Mouse (Mus musculus): ENCODE data around the gene Rapgef6. TPM values are rescaled to one million over a fixed set of nuclear protein-coding genes. Genes with fewer than 3 reads are reported as not detected.

Rapgef6 gene
- polyA plus RNA-seq, 1 experiment from 2014 or later, result 40.6 TPM

DNA sequence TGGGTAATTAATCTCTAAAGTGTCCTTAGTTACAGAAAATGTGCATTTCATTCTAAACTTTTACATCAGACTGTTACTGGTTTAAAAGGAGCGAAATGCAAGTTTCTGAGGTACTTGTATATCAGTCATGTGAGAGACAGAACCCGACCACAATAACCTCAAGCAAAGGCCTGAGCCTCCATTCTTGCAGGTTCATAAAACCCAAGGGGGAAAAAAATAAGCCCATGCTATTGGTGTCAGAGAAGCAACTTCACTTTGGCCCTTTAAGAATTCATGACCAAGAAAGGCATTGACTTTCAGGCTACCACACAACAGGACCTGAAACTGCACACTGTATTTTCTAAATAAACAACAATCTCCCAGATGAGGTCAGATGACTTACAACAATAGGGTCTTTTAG is 205.7 kb downstream of the Rapgef6 start:
- 72% methylated on average over 2 of the region's 2 CpGs for WGBS

DNA sequence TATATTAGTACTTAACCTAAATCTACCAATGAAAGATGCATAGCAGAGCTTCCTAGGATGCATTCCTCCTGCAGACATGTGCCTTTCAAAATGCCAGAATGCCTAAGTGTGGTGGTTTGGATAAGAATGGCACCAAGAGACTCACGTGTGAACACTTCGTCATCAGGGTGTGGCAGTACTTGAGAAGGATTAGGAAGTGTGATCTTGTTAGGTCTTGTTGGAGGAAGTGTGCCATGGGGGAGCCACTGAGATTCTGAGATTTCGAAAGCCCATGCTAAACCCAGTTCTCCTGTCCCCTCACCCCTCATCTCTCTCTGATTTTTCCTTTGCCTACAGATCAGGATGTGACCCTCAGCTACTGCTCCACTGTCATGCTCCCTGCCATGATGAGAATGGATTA is 206.7 kb downstream of the Rapgef6 start:
- H3K27me3 ChIP-seq (ENCODE audit: control insufficient read depth, insufficient read depth, low read length), result no peaks in the 10 kb centered on the region
- no peaks in the 10 kb centered on the region for H3K36me3 ChIP-seq (ENCODE audit: control insufficient read depth, insufficient read depth, low read length)
- H3K27ac ChIP-seq (ENCODE audit: low read depth, low read length), result no peak overlapping the region
- H3K9me3 ChIP-seq (ENCODE audit: control insufficient read depth, low read length), result no peaks in the 10 kb centered on the region
- no peaks in the 10 kb centered on the region for H3K4me1 ChIP-seq (ENCODE audit: control insufficient read depth, insufficient read depth, low read length)
- WGBS, result 98% methylated on average over 3 of the region's 3 CpGs
- no peak for ATAC-seq (ENCODE audit: low read depth)
- no peak overlapping the region for H3K9ac ChIP-seq (replicated peaks; ENCODE audit: low read depth, low read length)
- H3K4me2 ChIP-seq (ENCODE audit: low read depth, low read length), result no peak overlapping the region
- no peak overlapping the region for H3K4me3 ChIP-seq (ENCODE audit: low read depth, low read length)

More for the DNA sequence above, 205.7 kb downstream of the Rapgef6 start:
- no peak overlapping the region for H3K4me3 ChIP-seq (ENCODE audit: low read depth, low read length)
- no peak overlapping the region for H3K9ac ChIP-seq (replicated peaks; ENCODE audit: low read depth, low read length)
- no peaks in the 10 kb centered on the region for H3K9me3 ChIP-seq (ENCODE audit: control insufficient read depth, low read length)
- H3K27ac ChIP-seq (ENCODE audit: low read depth, low read length), result no peak overlapping the region
- ATAC-seq (ENCODE audit: low read depth), result no peak
- no peaks in the 10 kb centered on the region for H3K27me3 ChIP-seq (ENCODE audit: control insufficient read depth, insufficient read depth, low read length)
- H3K4me1 ChIP-seq (ENCODE audit: control insufficient read depth, insufficient read depth, low read length), result no peaks in the 10 kb centered on the region
- no peaks in the 10 kb centered on the region for H3K36me3 ChIP-seq (ENCODE audit: control insufficient read depth, insufficient read depth, low read length)
- H3K4me2 ChIP-seq (ENCODE audit: low read depth, low read length), result no peak overlapping the region

DNA sequence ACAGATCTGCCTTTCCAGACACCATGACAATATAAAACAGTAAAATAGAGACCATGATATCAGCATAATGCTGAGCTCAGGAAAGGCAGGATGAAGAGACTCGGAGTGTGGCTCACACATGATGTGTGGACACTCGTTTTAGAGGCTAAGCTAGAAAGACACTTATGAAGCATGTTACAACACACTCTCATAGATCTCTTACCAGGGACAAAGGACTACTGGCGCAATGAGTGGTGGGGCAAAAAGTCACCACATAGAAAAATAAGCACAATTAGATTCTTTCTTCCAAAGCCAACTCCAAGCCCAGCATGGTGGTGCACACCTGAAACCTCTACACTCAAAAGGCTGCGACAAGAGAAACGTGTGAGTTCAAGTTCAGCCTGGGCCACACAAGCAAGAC is 208.3 kb downstream of the Rapgef6 start:
- Histone ChIP-seq H3K9me3 (ENCODE audit: control insufficient read depth, low read length) (no peaks in the 10 kb centered on the region), H3K4me3 (ENCODE audit: low read depth, low read length) (no peak overlapping the region), H3K27ac (ENCODE audit: low read depth, low read length) (no peak overlapping the region), H3K4me1 (ENCODE audit: control insufficient read depth, insufficient read depth, low read length) (no peaks in the 10 kb centered on the region), H3K36me3 (ENCODE audit: control insufficient read depth, insufficient read depth, low read length) (peaks cover 4% of the 10 kb centered on the region; the same call in 1 of the 2 replicates), H3K27me3 (ENCODE audit: control insufficient read depth, insufficient read depth, low read length) (no peaks in the 10 kb centered on the region), H3K9ac (replicated peaks; ENCODE audit: low read depth, low read length) (no peak overlapping the region), H3K4me2 (ENCODE audit: low read depth, low read length) (no peak overlapping the region)
- ATAC-seq (ENCODE audit: low read depth), result no peak
- WGBS, result 93% methylated on average over 5 of the region's 5 CpGs

DNA sequence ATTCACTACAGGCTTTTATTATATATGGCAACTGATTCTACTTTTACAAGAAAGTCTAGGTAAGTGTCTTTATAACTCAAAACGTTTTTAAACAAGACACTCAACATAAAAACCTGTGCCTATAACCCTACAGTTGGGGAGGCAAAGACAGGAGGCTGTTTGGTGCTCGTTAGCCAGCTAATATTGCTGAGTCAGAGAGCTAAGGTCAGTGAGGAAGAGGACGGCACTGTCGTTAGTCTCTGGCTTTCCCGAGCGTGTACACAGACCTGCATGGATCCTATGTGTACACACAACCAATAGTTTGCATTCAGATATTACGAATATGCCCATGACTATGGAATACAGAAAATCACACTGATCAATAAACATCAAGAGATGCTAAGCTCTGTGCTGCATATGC is 208.7 kb downstream of the Rapgef6 start:
- no peak overlapping the region for H3K27ac ChIP-seq (ENCODE audit: low read depth, low read length)
- no peaks in the 10 kb centered on the region for H3K9me3 ChIP-seq (ENCODE audit: control insufficient read depth, low read length)

DNA sequence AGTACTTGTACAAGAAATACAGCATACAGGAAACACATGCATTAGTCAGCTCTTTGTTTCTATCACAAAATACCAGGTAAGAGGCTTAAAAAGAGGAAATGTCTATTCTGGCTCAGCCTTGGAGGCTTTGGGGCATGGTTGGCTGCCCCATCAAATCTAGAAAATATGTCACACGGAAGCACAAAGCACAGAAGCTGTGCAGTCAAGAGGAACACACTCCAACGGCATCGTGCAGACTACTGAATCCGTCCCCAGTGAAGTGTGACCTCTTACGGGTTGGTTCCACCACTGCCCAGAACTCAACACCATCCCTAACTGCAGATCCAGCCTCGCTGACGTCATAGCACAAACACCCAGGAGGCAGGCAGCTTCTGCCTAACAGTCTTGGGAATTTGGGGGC is 210.9 kb downstream of the Rapgef6 start:
- Histone ChIP-seq H3K4me3 (ENCODE audit: low read depth, low read length) (no peak overlapping the region), H3K4me1 (ENCODE audit: control insufficient read depth, insufficient read depth, low read length) (no peaks in the 10 kb centered on the region), H3K9ac (replicated peaks; ENCODE audit: low read depth, low read length) (no peak overlapping the region), H3K9me3 (ENCODE audit: control insufficient read depth, low read length) (no peaks in the 10 kb centered on the region), H3K4me2 (ENCODE audit: low read depth, low read length) (no peak overlapping the region), H3K36me3 (ENCODE audit: control insufficient read depth, insufficient read depth, low read length) (peaks cover 4% of the 10 kb centered on the region; the same call in 1 of the 2 replicates), H3K27me3 (ENCODE audit: control insufficient read depth, insufficient read depth, low read length) (no peaks in the 10 kb centered on the region), H3K27ac (ENCODE audit: low read depth, low read length) (no peak overlapping the region)
- WGBS, result 71% methylated on average over 7 of the region's 7 CpGs
- no peak for ATAC-seq (ENCODE audit: low read depth)

More for the DNA sequence above, 208.7 kb downstream of the Rapgef6 start:
- H3K27me3 ChIP-seq (ENCODE audit: control insufficient read depth, insufficient read depth, low read length), result no peaks in the 10 kb centered on the region
- ATAC-seq (ENCODE audit: low read depth), result no peak
- H3K4me3 ChIP-seq (ENCODE audit: low read depth, low read length), result no peak overlapping the region
- no peaks in the 10 kb centered on the region for H3K4me1 ChIP-seq (ENCODE audit: control insufficient read depth, insufficient read depth, low read length)
- H3K36me3 ChIP-seq (ENCODE audit: control insufficient read depth, insufficient read depth, low read length), result peaks cover 4% of the 10 kb centered on the region; the same call in 1 of the 2 replicates
- H3K9ac ChIP-seq (replicated peaks; ENCODE audit: low read depth, low read length), result no peak overlapping the region
- WGBS, result 93% methylated on average over 7 of the region's 7 CpGs
- no peak overlapping the region for H3K4me2 ChIP-seq (ENCODE audit: low read depth, low read length)

DNA sequence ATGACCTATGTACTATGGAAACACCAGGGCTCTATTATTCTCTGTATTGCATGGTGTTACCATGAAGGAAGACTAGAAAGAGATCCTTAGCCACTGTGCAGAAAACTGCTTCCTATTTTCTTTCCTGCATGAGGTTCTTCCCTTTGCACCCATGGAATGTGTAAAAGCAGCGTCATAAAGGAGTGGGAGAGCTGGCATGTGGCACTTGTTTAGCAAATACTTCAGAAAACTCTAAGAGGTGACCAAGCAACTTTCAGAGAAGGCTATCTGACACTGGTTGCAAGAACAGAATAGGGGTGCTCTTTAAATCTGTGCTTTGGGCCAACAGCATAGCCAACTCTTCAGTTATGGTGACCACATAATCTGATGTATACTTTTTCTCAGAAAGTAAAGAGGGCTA is 212.5 kb downstream of the Rapgef6 start:
- Histone ChIP-seq H3K4me2 (ENCODE audit: low read depth, low read length) (no peak overlapping the region), H3K9me3 (ENCODE audit: control insufficient read depth, low read length) (no peaks in the 10 kb centered on the region), H3K4me1 (ENCODE audit: control insufficient read depth, insufficient read depth, low read length) (no peaks in the 10 kb centered on the region), H3K27ac (ENCODE audit: low read depth, low read length) (no peak overlapping the region), H3K27me3 (ENCODE audit: control insufficient read depth, insufficient read depth, low read length) (no peaks in the 10 kb centered on the region), H3K4me3 (ENCODE audit: low read depth, low read length) (no peak overlapping the region), H3K9ac (replicated peaks; ENCODE audit: low read depth, low read length) (no peak overlapping the region), H3K36me3 (ENCODE audit: control insufficient read depth, insufficient read depth, low read length) (peaks cover 4% of the 10 kb centered on the region; the same call in 1 of the 2 replicates)
- no peak for ATAC-seq (ENCODE audit: low read depth)
- 84% methylated on average over 1 of the region's 1 CpGs for WGBS

DNA sequence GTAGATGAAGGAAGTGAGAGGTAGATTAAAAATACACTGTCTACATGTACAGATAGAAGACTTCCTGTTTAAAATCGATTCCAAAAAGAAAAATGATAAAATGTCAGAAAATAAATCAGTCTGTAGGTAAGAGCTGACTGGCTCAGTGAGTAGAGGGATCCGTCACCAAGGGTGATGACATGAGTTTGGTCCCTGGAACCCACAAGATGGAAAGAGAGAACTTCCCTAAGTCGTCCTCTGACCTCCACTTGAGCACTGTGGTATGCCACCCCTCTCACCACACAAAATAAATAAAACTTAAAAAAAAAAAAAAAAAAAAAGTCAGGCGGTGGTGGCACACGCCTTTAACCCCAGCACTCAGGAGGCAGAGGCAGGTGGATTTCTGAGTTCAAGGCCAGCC is 214.3 kb downstream of the Rapgef6 start:
- no peaks in the 10 kb centered on the region for H3K4me1 ChIP-seq (ENCODE audit: control insufficient read depth, insufficient read depth, low read length)
- H3K9me3 ChIP-seq (ENCODE audit: control insufficient read depth, low read length), result no peaks in the 10 kb centered on the region
- H3K27ac ChIP-seq (ENCODE audit: low read depth, low read length), result no peak overlapping the region
- H3K36me3 ChIP-seq (ENCODE audit: control insufficient read depth, insufficient read depth, low read length), result peaks cover 4% of the 10 kb centered on the region; the same call in 1 of the 2 replicates
- no peak for ATAC-seq (ENCODE audit: low read depth)
- 96% methylated on average over 5 of the region's 5 CpGs for WGBS
- H3K4me3 ChIP-seq (ENCODE audit: low read depth, low read length), result no peak overlapping the region
- no peak overlapping the region for H3K9ac ChIP-seq (replicated peaks; ENCODE audit: low read depth, low read length)
- no peaks in the 10 kb centered on the region for H3K27me3 ChIP-seq (ENCODE audit: control insufficient read depth, insufficient read depth, low read length)
- H3K4me2 ChIP-seq (ENCODE audit: low read depth, low read length), result no peak overlapping the region

DNA sequence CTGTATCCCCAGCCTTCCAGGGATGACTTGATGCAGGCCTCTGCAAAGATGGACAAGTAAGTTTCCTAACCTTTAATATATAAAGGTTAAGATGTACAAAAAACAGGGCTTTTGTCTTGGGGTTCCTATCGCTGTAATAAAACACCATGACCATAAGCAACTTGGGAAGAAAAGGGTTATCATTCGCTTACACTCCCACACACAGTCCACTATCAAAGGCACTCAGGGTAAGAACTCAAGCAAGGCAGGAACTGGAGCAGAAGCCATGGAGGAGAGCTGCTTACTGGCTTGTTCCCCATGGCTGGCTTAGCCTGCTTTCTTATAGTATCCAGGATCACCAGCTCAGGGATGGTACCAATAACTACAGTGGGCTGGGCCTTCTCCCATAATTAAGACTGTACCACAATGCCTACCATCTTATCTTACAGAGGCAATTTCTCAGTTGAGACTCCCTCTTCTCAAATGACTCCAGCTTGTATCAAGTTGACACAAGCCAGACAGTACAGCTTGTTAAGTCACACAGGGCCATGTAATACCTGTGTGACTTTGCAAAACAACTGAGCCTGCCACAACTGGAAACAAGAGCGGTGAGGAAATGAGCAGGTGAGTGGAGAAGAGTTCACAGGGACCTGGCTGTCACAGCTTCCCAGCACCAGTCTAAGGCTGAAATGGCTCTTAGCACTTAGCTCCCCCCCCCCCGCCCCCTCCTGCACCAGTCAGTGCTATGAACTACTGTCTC is 216.5 kb downstream of the Rapgef6 start:
- Histone ChIP-seq H3K9ac (replicated peaks; ENCODE audit: low read depth, low read length) (no peak overlapping the region), H3K4me2 (ENCODE audit: low read depth, low read length) (no peak overlapping the region), H3K27ac (ENCODE audit: low read depth, low read length) (no peak overlapping the region), H3K27me3 (ENCODE audit: control insufficient read depth, insufficient read depth, low read length) (no peaks in the 10 kb centered on the region), H3K9me3 (ENCODE audit: control insufficient read depth, low read length) (no peaks in the 10 kb centered on the region), H3K4me3 (ENCODE audit: low read depth, low read length) (no peak overlapping the region), H3K36me3 (ENCODE audit: control insufficient read depth, insufficient read depth, low read length) (peaks cover 4% of the 10 kb centered on the region; the same call in 1 of the 2 replicates), H3K4me1 (ENCODE audit: control insufficient read depth, insufficient read depth, low read length) (no peaks in the 10 kb centered on the region)
- ATAC-seq (ENCODE audit: low read depth), result no peak
- WGBS, result 97% methylated on average over 4 of the region's 4 CpGs

DNA sequence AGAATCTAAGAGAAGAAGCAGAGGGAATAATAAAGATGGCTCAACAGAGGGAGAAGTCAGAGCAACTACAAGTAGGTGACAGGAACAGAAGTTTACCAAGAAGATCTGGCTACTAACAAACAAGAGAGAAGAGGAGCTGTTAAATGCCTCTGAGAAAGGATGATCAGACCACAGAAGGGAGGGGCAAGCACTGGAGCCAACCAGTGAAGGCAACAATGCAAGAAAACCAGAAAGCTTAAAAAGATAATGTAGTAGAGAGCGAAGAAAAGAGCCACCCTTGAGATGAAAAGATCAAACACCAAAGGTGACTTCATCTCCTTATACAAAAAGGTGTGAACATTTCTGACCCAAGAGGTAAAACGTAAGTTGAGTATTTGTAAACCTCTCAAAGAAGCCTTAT is 218.7 kb downstream of the Rapgef6 start:
- 97% methylated on average over 2 of the region's 2 CpGs for WGBS
- Histone ChIP-seq H3K9me3 (ENCODE audit: control insufficient read depth, low read length) (no peaks in the 10 kb centered on the region), H3K27ac (ENCODE audit: low read depth, low read length) (no peak overlapping the region), H3K9ac (replicated peaks; ENCODE audit: low read depth, low read length) (no peak overlapping the region), H3K36me3 (ENCODE audit: control insufficient read depth, insufficient read depth, low read length) (no peaks in the 10 kb centered on the region; the same call in 1 of the 2 replicates), H3K27me3 (ENCODE audit: control insufficient read depth, insufficient read depth, low read length) (no peaks in the 10 kb centered on the region), H3K4me3 (ENCODE audit: low read depth, low read length) (no peak overlapping the region), H3K4me1 (ENCODE audit: control insufficient read depth, insufficient read depth, low read length) (no peaks in the 10 kb centered on the region), H3K4me2 (ENCODE audit: low read depth, low read length) (no peak overlapping the region)
- no peak for ATAC-seq (ENCODE audit: low read depth)
